Mouse (Mus musculus): Measurements from ENCODE around the gene Rad9a. TPM values are rescaled to one million over a fixed set of nuclear protein-coding genes. Genes with fewer than 3 reads are reported as not detected.
A peak's percentile ranks its signal among the peaks of the same experiment; 100 is the strongest.

Gene Rad9a
- polyA plus RNA-seq, 1 experiment from 2014 or later = 39.4 TPM

DNA sequence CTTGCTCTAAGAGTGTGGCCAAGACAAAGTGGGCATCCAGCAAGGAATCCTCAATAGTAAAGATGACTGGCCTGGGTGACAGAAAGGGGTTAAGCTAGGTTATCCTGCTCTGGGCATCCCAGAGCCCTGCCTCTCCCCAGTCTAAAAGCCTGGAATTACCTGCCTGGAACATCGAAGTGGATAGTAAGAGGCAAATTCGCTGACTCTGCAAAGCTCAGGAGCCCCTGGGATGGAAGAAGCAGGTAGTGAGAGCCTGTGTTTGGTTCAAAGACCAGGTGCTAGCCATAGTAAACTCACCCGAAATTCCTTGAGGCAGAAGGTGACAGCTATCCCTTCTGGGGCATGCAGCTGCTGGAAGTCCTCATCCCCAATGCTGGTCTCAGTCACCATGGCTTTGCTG lies 4.3 kb downstream of the Rad9a start:
- ATAC-seq (ENCODE audit: low FRiP score, low TSS enrichment) = no peak
- H3K27me3 ChIP-seq (ENCODE audit: insufficient read depth, low read length) = no peaks in the 10 kb centered on the region
- no peak overlapping the region for H3K9ac ChIP-seq (replicated peaks; ENCODE audit: low read length)
- WGBS = 74% methylated on average over 3 of the region's 3 CpGs
- peak overlapping the region; percentile 23; the same call in 1 of the 2 replicates for H3K27ac ChIP-seq (ENCODE audit: low read length)
- no peaks in the 10 kb centered on the region for H3K9me3 ChIP-seq (ENCODE audit: low read length)
- H3K4me3 ChIP-seq (ENCODE audit: low read length) = no peak overlapping the region
- H3K36me3 ChIP-seq (ENCODE audit: insufficient read depth, low read length) = peaks cover 47% of the 10 kb centered on the region
- peaks cover 59% of the 10 kb centered on the region for H3K4me1 ChIP-seq (ENCODE audit: insufficient read depth, low read length)
- H3K4me2 ChIP-seq (replicated peaks; ENCODE audit: low read depth, low read length) = no peak overlapping the region

DNA sequence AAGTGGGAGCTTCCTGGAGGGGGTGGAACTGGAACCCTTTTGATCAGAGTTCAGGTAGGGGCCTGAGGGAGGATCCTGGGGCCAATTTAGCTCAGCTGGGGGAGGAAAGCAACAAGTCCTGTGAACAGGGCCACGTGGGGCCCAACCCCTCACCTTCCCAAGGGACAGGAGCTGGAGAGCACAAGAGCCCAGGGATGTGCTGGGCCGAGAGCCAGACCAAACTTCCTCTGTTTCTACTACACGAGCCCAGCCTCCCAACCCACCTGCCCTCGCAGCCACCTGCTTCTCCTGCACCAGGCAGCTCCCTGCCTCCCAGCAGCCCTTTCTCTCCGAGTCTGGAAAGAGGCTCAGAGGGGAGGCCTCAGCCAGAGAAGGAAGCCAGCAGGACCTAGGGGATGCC lies 4.9 kb downstream of the Rad9a start:
- H3K36me3 ChIP-seq (ENCODE audit: insufficient read depth, low read length) = peaks cover 47% of the 10 kb centered on the region
- 5% methylated on average over 5 of the region's 5 CpGs for WGBS

DNA sequence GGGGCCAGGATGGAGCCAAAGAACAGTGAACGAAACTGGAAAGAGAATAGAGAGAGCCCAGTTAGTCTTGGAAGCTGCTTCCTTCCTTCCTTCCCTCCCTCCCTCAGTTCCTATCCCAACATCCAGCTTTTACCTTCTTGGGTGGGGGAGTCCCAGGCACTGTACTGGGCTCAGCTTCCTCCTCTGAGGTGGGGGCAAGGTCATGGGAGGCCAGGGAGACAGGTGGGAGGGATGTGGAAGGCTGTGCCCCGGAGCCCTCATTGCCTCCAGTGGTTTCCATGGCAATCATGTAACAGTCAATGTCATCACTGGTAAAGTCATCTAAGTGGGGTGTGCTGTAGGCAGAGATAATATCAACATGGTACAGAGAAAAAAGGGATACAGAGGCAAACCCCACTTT lies 5.4 kb downstream of the Rad9a start:
- no peaks in the 10 kb centered on the region for H3K9me3 ChIP-seq (ENCODE audit: low read length)
- H3K27ac ChIP-seq (ENCODE audit: low read length) = peak overlapping the region; percentile 23; the same call in 1 of the 2 replicates
- no peak for ATAC-seq (ENCODE audit: low FRiP score, low TSS enrichment)
- H3K36me3 ChIP-seq (ENCODE audit: insufficient read depth, low read length) = peaks cover 47% of the 10 kb centered on the region
- H3K9ac ChIP-seq (replicated peaks; ENCODE audit: low read length) = no peak overlapping the region
- H3K4me2 ChIP-seq (replicated peaks; ENCODE audit: low read depth, low read length) = no peak overlapping the region
- H3K4me3 ChIP-seq (ENCODE audit: low read length) = no peak overlapping the region
- WGBS = 26% methylated on average over 2 of the region's 2 CpGs
- H3K4me1 ChIP-seq (ENCODE audit: insufficient read depth, low read length) = peaks cover 59% of the 10 kb centered on the region
- no peaks in the 10 kb centered on the region for H3K27me3 ChIP-seq (ENCODE audit: insufficient read depth, low read length)

More for the DNA sequence above, 4.9 kb downstream of the Rad9a start:
- peaks cover 54% of the 10 kb centered on the region for H3K4me1 ChIP-seq (ENCODE audit: insufficient read depth, low read length)
- no peak overlapping the region for H3K4me2 ChIP-seq (replicated peaks; ENCODE audit: low read depth, low read length)
- H3K9ac ChIP-seq (replicated peaks; ENCODE audit: low read length) = peak overlapping the region; percentile 36
- no peak for ATAC-seq (ENCODE audit: low FRiP score, low TSS enrichment)
- H3K27me3 ChIP-seq (ENCODE audit: insufficient read depth, low read length) = no peaks in the 10 kb centered on the region
- H3K9me3 ChIP-seq (ENCODE audit: low read length) = no peaks in the 10 kb centered on the region
- H3K27ac ChIP-seq (ENCODE audit: low read length) = peak overlapping the region; percentile 23; the same call in 1 of the 2 replicates
- no peak overlapping the region for H3K4me3 ChIP-seq (ENCODE audit: low read length)

DNA sequence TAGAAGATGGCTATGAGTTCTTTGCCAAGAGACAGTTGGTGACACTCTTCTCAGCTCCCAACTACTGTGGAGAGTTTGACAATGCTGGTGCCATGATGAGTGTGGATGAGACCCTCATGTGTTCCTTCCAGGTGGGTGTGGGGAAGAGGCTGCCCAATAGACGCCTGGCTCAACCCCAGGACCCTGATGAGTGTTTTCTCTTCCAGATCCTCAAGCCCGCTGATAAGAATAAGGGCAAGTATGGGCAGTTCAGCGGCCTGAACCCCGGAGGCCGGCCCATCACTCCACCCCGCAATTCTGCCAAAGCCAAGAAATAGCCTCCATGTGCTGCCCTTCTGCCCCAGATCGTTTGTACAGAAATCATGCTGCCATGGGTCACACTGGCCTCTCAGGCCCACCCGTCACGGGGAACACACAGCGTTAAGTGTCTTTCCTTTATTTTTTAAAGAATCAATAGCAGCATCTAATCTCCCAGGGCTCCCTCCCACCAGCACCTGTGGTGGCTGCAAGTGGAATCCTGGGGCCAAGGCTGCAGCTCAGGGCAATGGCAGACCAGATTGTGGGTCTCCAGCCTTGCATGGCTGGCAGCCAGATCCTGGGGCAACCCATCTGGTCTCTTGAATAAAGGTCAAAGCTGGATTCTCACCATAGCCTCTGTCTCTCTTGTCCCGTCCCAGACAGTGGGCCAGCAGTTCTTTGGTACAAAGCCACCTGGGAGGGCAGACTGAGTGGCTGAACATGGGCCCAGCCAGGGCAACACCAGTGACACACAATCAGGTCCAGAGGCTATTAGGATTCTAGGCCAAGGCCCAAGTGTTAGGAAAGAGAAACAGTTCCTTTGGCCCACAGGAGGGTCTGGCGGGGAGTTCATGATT lies 6.4 kb downstream of the Rad9a start:
- Histone ChIP-seq H3K4me2 (replicated peaks; ENCODE audit: low read depth, low read length) (no peak overlapping the region), H3K9me3 (ENCODE audit: low read length) (no peaks in the 10 kb centered on the region), H3K4me1 (ENCODE audit: insufficient read depth, low read length) (peaks cover 57% of the 10 kb centered on the region), H3K27me3 (ENCODE audit: insufficient read depth, low read length) (no peaks in the 10 kb centered on the region), H3K9ac (replicated peaks; ENCODE audit: low read length) (no peak overlapping the region; the same call in 1 of the 2 replicates), H3K36me3 (ENCODE audit: insufficient read depth, low read length) (peaks cover 45% of the 10 kb centered on the region), H3K4me3 (ENCODE audit: low read length) (no peak overlapping the region), H3K27ac (ENCODE audit: low read length) (no peak overlapping the region)
- no peak for ATAC-seq (ENCODE audit: low FRiP score, low TSS enrichment)
- WGBS = 70% methylated on average over 12 of the region's 12 CpGs

DNA sequence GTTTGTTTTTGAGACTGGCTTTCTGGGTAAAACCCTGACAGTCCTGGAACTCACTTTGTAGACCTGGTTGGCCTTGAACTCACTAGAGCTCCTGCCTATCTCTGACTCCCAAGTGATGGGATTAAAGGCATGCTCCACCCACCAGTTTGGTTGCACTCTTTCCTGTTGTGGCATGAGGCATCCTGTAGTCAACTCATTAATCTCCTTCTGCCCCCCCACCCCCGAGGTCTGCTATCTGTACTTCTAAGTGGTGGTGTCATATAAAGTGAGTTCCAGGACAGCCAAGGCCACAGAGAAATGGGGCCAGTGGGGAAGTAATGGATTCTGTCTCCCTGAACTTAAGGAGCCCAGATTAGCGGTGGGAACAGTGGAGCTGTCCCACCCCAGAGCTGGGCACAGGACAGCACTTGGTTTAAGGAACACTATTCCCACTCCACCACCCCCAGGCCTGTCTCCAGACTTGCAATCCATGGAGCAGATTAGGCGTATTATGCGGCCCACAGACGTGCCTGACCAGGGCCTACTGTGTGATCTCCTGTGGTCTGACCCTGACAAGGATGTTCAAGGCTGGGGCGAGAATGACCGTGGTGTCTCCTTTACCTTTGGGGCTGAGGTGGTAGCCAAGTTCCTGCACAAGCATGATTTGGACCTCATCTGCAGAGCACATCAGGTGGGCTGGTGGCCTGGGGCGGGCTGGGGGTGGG lies 7.3 kb downstream of the Rad9a start:
- H3K4me3 ChIP-seq (ENCODE audit: low read length) = no peak overlapping the region
- H3K36me3 ChIP-seq (ENCODE audit: insufficient read depth, low read length) = peaks cover 43% of the 10 kb centered on the region
- no peak for ATAC-seq (ENCODE audit: low FRiP score, low TSS enrichment)
- H3K27ac ChIP-seq (ENCODE audit: low read length) = no peak overlapping the region
- peaks cover 56% of the 10 kb centered on the region for H3K4me1 ChIP-seq (ENCODE audit: insufficient read depth, low read length)
- peak overlapping the region; percentile 15; the same call in 1 of the 2 replicates for H3K9ac ChIP-seq (replicated peaks; ENCODE audit: low read length)
- H3K27me3 ChIP-seq (ENCODE audit: insufficient read depth, low read length) = no peaks in the 10 kb centered on the region
- WGBS = 85% methylated on average over 8 of the region's 8 CpGs
- no peak overlapping the region for H3K4me2 ChIP-seq (replicated peaks; ENCODE audit: low read depth, low read length)
- H3K9me3 ChIP-seq (ENCODE audit: low read length) = no peaks in the 10 kb centered on the region

DNA sequence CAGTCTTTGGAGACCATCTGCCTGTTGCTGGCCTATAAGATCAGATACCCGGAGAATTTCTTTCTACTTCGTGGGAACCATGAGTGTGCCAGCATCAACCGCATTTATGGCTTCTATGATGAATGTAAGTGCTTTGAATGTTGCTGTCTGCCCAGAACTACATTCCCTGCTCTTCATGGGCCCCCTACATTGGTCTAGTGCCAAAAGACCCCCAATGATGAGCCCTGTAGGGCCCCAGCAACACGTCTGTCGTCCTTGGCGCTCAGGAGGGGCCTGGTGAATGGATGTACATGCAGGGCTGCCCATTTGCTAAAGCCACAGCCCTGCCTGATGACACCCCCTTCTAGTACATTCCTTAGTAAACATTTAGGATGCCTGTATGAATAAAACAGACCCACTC lies 8.3 kb downstream of the Rad9a start:
- Histone ChIP-seq H3K4me2 (replicated peaks; ENCODE audit: low read depth, low read length) (peak overlapping the region; percentile 91), H3K36me3 (ENCODE audit: insufficient read depth, low read length) (peaks cover 43% of the 10 kb centered on the region), H3K27me3 (ENCODE audit: insufficient read depth, low read length) (no peaks in the 10 kb centered on the region), H3K4me1 (ENCODE audit: insufficient read depth, low read length) (peaks cover 56% of the 10 kb centered on the region), H3K4me3 (ENCODE audit: low read length) (peak overlapping the region; percentile 83), H3K27ac (ENCODE audit: low read length) (no peak overlapping the region; the same call in 1 of the 2 replicates), H3K9ac (replicated peaks; ENCODE audit: low read length) (peak overlapping the region; percentile 96), H3K9me3 (ENCODE audit: low read length) (no peaks in the 10 kb centered on the region)
- WGBS = 51% methylated on average over 6 of the region's 6 CpGs
- no peak for ATAC-seq (ENCODE audit: low FRiP score, low TSS enrichment)

DNA sequence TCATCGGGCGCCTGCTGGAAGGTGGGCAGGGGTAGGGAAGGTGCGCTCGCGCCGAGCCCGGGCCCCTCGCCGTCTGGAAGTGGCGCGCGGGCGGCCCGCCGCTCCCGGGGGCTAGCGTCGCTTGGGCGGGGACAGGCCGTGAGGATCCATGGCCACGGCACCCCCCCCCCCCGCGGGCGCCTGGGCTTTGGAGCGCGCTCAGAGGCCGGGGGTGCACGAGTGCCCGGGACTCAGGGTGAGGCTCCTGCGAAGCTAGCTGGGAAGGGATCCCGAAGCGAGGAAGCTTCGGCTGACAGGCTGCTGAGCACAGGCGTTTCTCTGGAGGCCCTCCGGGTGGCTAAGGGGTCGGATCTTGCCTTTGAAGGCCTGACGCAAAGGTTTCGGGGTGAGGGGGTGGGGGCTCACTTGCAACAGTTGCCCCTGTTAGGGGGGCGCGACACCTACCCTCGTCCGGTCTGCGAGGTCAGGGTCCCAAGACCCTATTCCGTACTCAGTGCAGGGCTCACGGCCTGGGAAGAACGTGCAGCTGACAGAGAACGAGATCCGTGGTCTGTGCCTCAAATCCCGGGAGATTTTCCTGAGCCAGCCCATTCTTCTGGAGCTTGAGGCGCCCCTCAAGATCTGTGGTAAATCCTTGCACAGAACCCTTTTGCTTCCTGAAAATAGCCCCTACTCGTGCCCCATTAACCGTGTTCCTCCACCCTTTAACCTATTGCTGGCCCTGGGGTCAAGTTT lies 9.0 kb downstream of the Rad9a start:
- Histone ChIP-seq H3K4me2 (replicated peaks; ENCODE audit: low read depth, low read length) (peak overlapping the region; percentile 91), H3K9me3 (ENCODE audit: low read length) (no peaks in the 10 kb centered on the region), H3K4me1 (ENCODE audit: insufficient read depth, low read length) (peaks cover 54% of the 10 kb centered on the region), H3K4me3 (ENCODE audit: low read length) (peak overlapping the region; percentile 83), H3K36me3 (ENCODE audit: insufficient read depth, low read length) (peaks cover 40% of the 10 kb centered on the region), H3K27ac (ENCODE audit: low read length) (peak overlapping the region; percentile 97), H3K27me3 (ENCODE audit: insufficient read depth, low read length) (no peaks in the 10 kb centered on the region), H3K9ac (replicated peaks; ENCODE audit: low read length) (peak overlapping the region; percentile 96)
- under 1% methylated on average over 51 of the region's 52 CpGs for WGBS
- 0 out of 2 replicates have a peak, but pooled peaks have one; percentile 1 for ATAC-seq (ENCODE audit: low FRiP score, low TSS enrichment)

DNA sequence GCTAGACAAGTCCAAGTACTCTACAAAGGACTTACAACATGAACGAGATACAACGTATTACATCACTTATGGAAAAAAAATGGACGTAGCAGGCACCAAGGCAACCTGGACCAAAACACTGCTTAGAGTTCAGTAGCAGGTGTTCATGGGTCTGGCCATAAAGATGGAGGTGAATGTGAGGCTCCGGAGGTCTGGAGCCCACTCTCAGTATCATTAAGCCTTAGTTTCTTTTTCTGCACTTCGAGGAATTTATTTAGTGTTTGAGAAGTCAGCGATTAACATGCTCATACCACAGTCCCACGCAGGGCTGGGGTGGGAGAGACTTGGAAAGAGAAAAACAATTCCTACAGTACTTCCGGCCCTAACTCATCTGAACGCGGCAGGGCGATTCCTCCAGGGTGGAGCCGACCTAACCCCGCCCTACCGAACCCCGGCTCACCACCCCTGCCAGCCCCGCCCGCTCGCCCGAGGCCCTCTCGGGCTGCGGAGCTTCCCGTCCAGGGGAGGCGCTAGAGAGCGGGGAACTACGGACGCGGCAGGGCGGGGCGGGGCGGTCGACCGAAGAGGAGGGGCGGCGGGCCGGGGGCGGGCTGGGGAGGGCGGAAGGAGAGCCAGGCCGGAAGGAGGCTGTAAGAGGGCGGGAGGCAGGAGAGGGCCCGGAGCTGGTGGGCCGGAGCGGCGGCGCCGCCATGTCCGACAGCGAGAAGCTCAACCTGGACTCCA lies 9.8 kb downstream of the Rad9a start, which contains the start of gene Ppp1ca:
Ppp1ca (plus strand) TSS at position 538 of the 723 bp plus-strand sequence.
- H3K4me3 ChIP-seq (ENCODE audit: low read length) = peak within 1 kb of the TSS; percentile 83
- peaks cover 47% of the 10 kb centered on the region for H3K4me1 ChIP-seq (ENCODE audit: insufficient read depth, low read length)

DNA sequence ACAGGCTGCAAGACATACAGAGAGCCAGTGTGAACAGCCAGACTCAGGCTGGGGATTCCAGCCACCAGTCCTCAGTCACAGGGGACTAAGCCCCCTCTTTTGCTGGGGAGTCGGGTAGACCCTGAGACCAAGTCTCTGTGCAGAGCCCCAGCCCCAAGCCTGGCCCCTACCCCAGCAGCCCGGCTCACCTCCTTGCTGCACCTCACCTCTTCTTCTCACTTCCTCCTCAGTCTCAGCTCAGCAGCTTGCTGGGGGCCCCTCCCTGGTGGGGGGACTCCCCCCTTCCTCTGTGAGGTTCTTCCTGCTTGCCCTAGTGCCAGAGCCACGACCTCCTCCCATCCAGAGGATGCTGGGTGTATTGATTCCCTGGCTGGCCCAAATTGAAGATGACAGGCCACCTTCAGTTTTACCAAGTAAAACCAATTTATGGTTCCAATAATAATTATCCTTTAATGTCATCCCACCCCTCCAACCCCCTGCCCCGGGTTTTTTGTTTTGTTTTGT lies 10.6 kb downstream of the Rad9a start, which contains the start of gene Tbc1d10c:
Tbc1d10c (minus strand) TSS at position 454 of the 504 bp plus-strand sequence.
- Histone ChIP-seq H3K9me3 (ENCODE audit: low read length) (no peaks in the 10 kb centered on the region), H3K27ac (ENCODE audit: low read length) (peak within 1 kb of the TSS; percentile 97), H3K4me1 (ENCODE audit: insufficient read depth, low read length) (peaks cover 38% of the 10 kb centered on the region), H3K4me3 (ENCODE audit: low read length) (peak within 1 kb of the TSS; percentile 83), H3K27me3 (ENCODE audit: insufficient read depth, low read length) (no peaks in the 10 kb centered on the region), H3K9ac (replicated peaks; ENCODE audit: low read length) (peak within 1 kb of the TSS; percentile 96), H3K4me2 (replicated peaks; ENCODE audit: low read depth, low read length) (peak within 1 kb of the TSS; percentile 91), H3K36me3 (ENCODE audit: insufficient read depth, low read length) (peaks cover 25% of the 10 kb centered on the region)
- no peak; the same call in 1 of the 2 replicates for ATAC-seq (ENCODE audit: low FRiP score, low TSS enrichment)
- 34% methylated on average over 4 of the region's 4 CpGs for WGBS

More for the DNA sequence above, 9.8 kb downstream of the Rad9a start, which contains the start of gene Ppp1ca:
- WGBS = 3% methylated on average over 32 of the region's 47 CpGs
- Histone ChIP-seq H3K27me3 (ENCODE audit: insufficient read depth, low read length) (no peaks in the 10 kb centered on the region), H3K9me3 (ENCODE audit: low read length) (no peaks in the 10 kb centered on the region), H3K4me2 (replicated peaks; ENCODE audit: low read depth, low read length) (peak within 1 kb of the TSS; percentile 91), H3K36me3 (ENCODE audit: insufficient read depth, low read length) (peaks cover 33% of the 10 kb centered on the region), H3K9ac (replicated peaks; ENCODE audit: low read length) (peak within 1 kb of the TSS; percentile 96), H3K27ac (ENCODE audit: low read length) (peak within 1 kb of the TSS; percentile 97)
- ATAC-seq (ENCODE audit: low FRiP score, low TSS enrichment) = peak; percentile 95

All from kidney, embryonic 16.5 days (tissue).